Mouse (Mus musculus) forebrain, embryonic 14.5 days (tissue): Measurements from ENCODE around the gene Thada. TPM values are rescaled to one million over a fixed set of nuclear protein-coding genes. Genes with fewer than 3 reads are reported as not detected.
A peak's percentile ranks its signal among the peaks of the same experiment; 100 is the strongest.

ENCODE experiments used
- ATAC-seq: fragments of 200-750 bp; cut with Nextera tagmentation; 2 replicates; pipeline ENCODE4 v1.8.0; 2017; ENCODE audit warnings: mild to moderate bottlenecking, moderate library complexity
- DNase-seq: peaks from one replicate; pipeline ENCODE4 v3.0.0-alpha.2; 2015; ENCODE audit warnings: low spot score
- H3K27ac ChIP-seq: fragments of 300-500 bp; sonication (generic); 2 replicates; pipeline ENCODE4 v1.5.1; 2014; ENCODE audit warnings: low read depth, mild to moderate bottlenecking, control low read depth, low read length, moderate library complexity
- H3K27me3 ChIP-seq: fragments of 300-500 bp; sonication (generic); replicated peaks from 2 replicates; pipeline ENCODE4 v1.6.1; 2014; ENCODE audit warnings: low read length, control low read depth, mixed read lengths; ENCODE audit not compliant: control insufficient read depth, insufficient read depth
- H3K36me3 ChIP-seq: fragments of 300-500 bp; sonication (generic); 2 replicates; pipeline ENCODE4 v1.6.1; 2014; ENCODE audit warnings: low read length, control low read depth; ENCODE audit not compliant: control insufficient read depth, insufficient read depth
- H3K4me1 ChIP-seq: fragments of 300-500 bp; sonication (generic); 2 replicates; pipeline ENCODE4 v1.6.1; 2014; ENCODE audit warnings: antibody characterized with exemption, low read length, control low read depth; ENCODE audit not compliant: control insufficient read depth, insufficient read depth
- H3K4me2 ChIP-seq: fragments of 300-500 bp; sonication (generic); 2 replicates; pipeline ENCODE4 v1.6.1; 2014; ENCODE audit warnings: mild to moderate bottlenecking, control low read depth, low read length
- H3K4me3 ChIP-seq: fragments of 300-500 bp; sonication (generic); 2 replicates; pipeline ENCODE4 v1.5.1; 2014; ENCODE audit warnings: low read depth, low read length, control low read depth
- H3K9ac ChIP-seq: fragments of 300-500 bp; sonication (generic); 2 replicates; pipeline ENCODE4 v1.6.1; 2014; ENCODE audit warnings: mild to moderate bottlenecking, low read length, control low read depth, moderate library complexity
- H3K9me3 ChIP-seq: fragments of 300-500 bp; sonication (generic); replicated peaks from 2 replicates; pipeline ENCODE4 v1.6.1; 2016; ENCODE audit warnings: low read length, control low read depth, mixed read lengths; ENCODE audit not compliant: control insufficient read depth
- WGBS: fragments of 180-500 bp; shearing (Covaris S2); extraction: QIAGEN DNeasy Blood & Tissue Kit; methylation state at CpG from one replicate; pipeline ENCODE4 v1.1.7; 2014; 5-methylcytosine and 5-hydroxymethylcytosine counted together
- polyA plus RNA-seq: library from polyadenylated mRNA; unstranded; fragments of >200 nt; fragmentation: Nextera tagmentation; extraction: Ambion mirVana; gene quantifications from 2 replicates; pipeline ENCODE4 v1.2.1, GENCODE M21; 2014

Gene Thada
- polyA plus RNA-seq, 1 experiment from 2014 or later, result 4.0 TPM

GRCm38 (mm10) chr17:84180715-84181501 lies 285.1 kb downstream of the Thada start:
- DNase-seq (no peak), ATAC-seq (no peak)
- Histone ChIP-seq H3K9ac (peak overlapping the region; percentile 25; the same call in 1 of the 2 replicates), H3K36me3 (no peaks in the 10 kb centered on the region), H3K9me3 (no peaks in the 10 kb centered on the region), H3K4me3 (no peak overlapping the region), H3K4me2 (no peak overlapping the region), H3K4me1 (peaks cover 4% of the 10 kb centered on the region; the same call in 1 of the 2 replicates), H3K27me3 (0 out of 2 replicates have a peak, but pooled peaks cover 3% of the 10 kb centered on the region), H3K27ac (no peak overlapping the region)
- WGBS, result 54% methylated on average over 11 of the region's 11 CpGs

- 87% methylated on average over 4 of the region's 4 CpGs for WGBS
- no peak for DNase-seq
- H3K4me3 ChIP-seq, result no peak overlapping the region
Measured at GRCm38 (mm10) chr17:84179973-84180365, 286.0 kb downstream of the Thada start.

DNA sequence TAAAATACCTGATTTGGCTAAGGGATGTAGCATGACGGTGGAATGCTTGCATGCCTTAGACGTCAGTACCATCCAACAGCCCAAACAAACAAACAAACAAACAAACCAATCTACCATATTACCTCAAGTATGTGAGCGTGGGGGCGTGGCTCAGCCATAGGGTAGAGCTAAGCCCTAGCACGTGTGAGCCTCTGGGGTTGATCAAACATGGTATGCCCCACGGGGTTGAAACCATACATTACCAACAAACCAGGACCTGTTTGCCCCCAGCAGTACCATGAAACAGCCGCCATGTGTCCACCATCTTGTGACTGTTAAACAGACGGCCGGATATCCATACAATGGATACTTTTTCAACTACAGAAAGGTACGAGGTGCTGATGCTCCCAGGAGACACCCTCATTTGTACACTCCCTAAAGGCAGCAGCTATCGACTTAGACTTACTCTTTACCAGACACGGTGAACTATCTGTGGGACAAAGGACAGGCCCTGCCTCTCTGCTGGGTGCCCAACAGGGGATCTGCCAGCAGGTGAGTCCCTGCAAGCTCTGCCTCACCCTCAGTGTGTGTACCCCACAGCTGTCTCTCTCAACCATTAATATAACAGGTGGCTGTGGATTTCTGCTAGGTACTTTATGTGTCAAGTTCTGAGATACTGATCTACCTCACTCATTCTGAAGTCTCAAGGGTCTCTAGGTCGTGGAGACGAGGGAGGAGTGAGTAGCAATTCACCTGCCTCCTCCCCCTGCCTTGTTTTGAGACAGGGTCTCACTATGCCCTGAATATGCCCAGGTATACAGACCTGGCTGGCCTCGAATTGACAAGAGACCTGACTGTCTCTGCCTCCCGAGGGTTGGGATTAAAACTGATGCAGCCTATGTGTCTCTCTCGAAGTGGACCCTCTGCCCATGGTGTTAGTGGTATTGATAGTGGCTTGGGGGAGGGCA lies 286.7 kb downstream of the Thada start:
- Histone ChIP-seq H3K36me3 (no peaks in the 10 kb centered on the region), H3K27ac (no peak overlapping the region), H3K27me3 (no peaks in the 10 kb centered on the region), H3K4me1 (peaks cover 4% of the 10 kb centered on the region; the same call in 1 of the 2 replicates), H3K4me2 (no peak overlapping the region), H3K9ac (no peak overlapping the region), H3K9me3 (no peaks in the 10 kb centered on the region), H3K4me3 (no peak overlapping the region)
- ATAC-seq (no peak), DNase-seq (no peak)
- WGBS, result 88% methylated on average over 17 of the region's 17 CpGs

More at GRCm38 (mm10) chr17:84179973-84180365, 286.0 kb downstream of the Thada start:
- Histone ChIP-seq H3K27me3 (no peaks in the 10 kb centered on the region), H3K36me3 (no peaks in the 10 kb centered on the region), H3K4me2 (no peak overlapping the region), H3K9ac (no peak overlapping the region), H3K27ac (no peak overlapping the region), H3K4me1 (peaks cover 4% of the 10 kb centered on the region; the same call in 1 of the 2 replicates), H3K9me3 (no peaks in the 10 kb centered on the region)
- ATAC-seq, result no peak

- Histone ChIP-seq H3K27ac (no peak overlapping the region), H3K9me3 (no peaks in the 10 kb centered on the region), H3K4me1 (no peaks in the 10 kb centered on the region), H3K36me3 (no peaks in the 10 kb centered on the region), H3K4me3 (no peak overlapping the region), H3K9ac (no peak overlapping the region), H3K27me3 (no peaks in the 10 kb centered on the region), H3K4me2 (no peak overlapping the region)
- WGBS, result 46% methylated on average over 8 of the region's 8 CpGs
- ATAC-seq (no peak), DNase-seq (no peak)
Measured at GRCm38 (mm10) chr17:84177481-84177880, 288.5 kb downstream of the Thada start.

GRCm38 (mm10) chr17:84176446-84176845 lies 289.6 kb downstream of the Thada start:
- H3K9me3 ChIP-seq, result no peaks in the 10 kb centered on the region
- H3K4me2 ChIP-seq, result no peak overlapping the region
- ATAC-seq (no peak), DNase-seq (no peak)
- no peak overlapping the region for H3K4me3 ChIP-seq
- no peaks in the 10 kb centered on the region for H3K27me3 ChIP-seq
- no peak overlapping the region for H3K9ac ChIP-seq
- 88% methylated on average over 7 of the region's 7 CpGs for WGBS
- H3K4me1 ChIP-seq, result no peaks in the 10 kb centered on the region
- H3K27ac ChIP-seq, result no peak overlapping the region
- no peaks in the 10 kb centered on the region for H3K36me3 ChIP-seq

- ATAC-seq, result no peak
- Histone ChIP-seq H3K36me3 (no peaks in the 10 kb centered on the region), H3K9me3 (no peaks in the 10 kb centered on the region), H3K4me2 (no peak overlapping the region), H3K9ac (no peak overlapping the region), H3K4me3 (no peak overlapping the region), H3K27me3 (no peaks in the 10 kb centered on the region), H3K27ac (no peak overlapping the region), H3K4me1 (no peaks in the 10 kb centered on the region)
- no peak for DNase-seq
- WGBS, result 95% methylated on average over 17 of the region's 17 CpGs
Measured at GRCm38 (mm10) chr17:84175196-84175595, 290.8 kb downstream of the Thada start.

- Histone ChIP-seq H3K36me3 (no peaks in the 10 kb centered on the region), H3K4me3 (no peak overlapping the region), H3K9me3 (no peaks in the 10 kb centered on the region), H3K27ac (no peak overlapping the region), H3K4me2 (no peak overlapping the region), H3K9ac (no peak overlapping the region), H3K27me3 (no peaks in the 10 kb centered on the region), H3K4me1 (no peaks in the 10 kb centered on the region)
- ATAC-seq, result no peak
- whole genome bisulfite sequencing, result 84% methylated on average over 4 of the region's 4 CpGs
- DNase-seq, result no peak
Measured at GRCm38 (mm10) chr17:84167377-84167776, 298.6 kb downstream of the Thada start.

DNA sequence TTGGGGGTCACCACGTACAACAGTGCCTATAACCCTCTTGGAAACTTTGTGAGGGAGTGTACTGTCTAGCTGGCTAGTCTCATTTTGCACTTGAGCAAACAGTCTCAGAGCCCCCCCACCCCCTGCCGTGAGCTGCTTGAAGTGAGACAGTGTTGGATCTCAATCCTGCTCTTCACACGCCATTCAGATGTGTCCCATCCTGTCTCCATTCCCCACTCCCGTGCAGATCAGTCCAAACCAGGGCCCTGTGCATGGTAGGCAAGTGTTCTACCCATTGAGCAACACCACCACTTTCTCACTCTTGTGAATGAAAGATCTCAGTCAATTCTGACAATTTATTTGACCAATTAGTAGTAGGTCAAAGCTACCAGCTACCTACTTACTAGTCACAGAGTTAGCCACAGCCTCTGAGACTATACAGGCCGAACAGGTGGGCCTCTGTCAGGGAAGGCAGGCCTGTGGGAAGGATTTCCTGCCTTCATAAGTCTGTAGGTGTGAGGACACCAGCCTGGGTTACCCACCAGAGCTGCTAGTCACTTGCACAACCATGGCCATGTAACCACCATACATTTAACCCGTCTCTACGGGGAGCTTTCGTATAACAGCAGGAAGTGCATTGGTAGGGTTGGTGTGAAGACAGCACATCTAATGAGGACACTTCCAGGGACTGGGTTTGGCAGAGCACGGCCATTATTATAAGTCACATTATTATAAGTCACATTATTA lies 299.7 kb downstream of the Thada start:
- WGBS, result 88% methylated on average over 9 of the region's 9 CpGs
- no peaks in the 10 kb centered on the region for H3K27me3 ChIP-seq
- H3K9me3 ChIP-seq, result no peaks in the 10 kb centered on the region
- H3K4me2 ChIP-seq, result no peak overlapping the region
- no peaks in the 10 kb centered on the region for H3K36me3 ChIP-seq
- no peak overlapping the region for H3K9ac ChIP-seq
- no peak overlapping the region for H3K4me3 ChIP-seq
- ATAC-seq (no peak), DNase-seq (no peak)
- no peaks in the 10 kb centered on the region for H3K4me1 ChIP-seq
- H3K27ac ChIP-seq, result no peak overlapping the region
